Mouse (Mus musculus) ES-Bruce4 (cell line): ENCODE results near the gene Tagap.

Experiments used
- CTCF ChIP-seq: IDR thresholded peaks from one replicate; pipeline ENCODE4 v1.8.1; 2011; ENCODE audit warnings: low read depth, low read length
- POLR2A ChIP-seq: IDR thresholded peaks from one replicate; pipeline ENCODE4 v1.8.1; 2011; ENCODE audit warnings: low read length; ENCODE audit not compliant: insufficient read depth

GRCm38 (mm10) chr17:7889026-7889425 is 36.8 kb upstream of the Tagap start:
- no peak for TF ChIP-seq POLR2A
- TF ChIP-seq CTCF = no peak
